In the genomic region with DNA sequence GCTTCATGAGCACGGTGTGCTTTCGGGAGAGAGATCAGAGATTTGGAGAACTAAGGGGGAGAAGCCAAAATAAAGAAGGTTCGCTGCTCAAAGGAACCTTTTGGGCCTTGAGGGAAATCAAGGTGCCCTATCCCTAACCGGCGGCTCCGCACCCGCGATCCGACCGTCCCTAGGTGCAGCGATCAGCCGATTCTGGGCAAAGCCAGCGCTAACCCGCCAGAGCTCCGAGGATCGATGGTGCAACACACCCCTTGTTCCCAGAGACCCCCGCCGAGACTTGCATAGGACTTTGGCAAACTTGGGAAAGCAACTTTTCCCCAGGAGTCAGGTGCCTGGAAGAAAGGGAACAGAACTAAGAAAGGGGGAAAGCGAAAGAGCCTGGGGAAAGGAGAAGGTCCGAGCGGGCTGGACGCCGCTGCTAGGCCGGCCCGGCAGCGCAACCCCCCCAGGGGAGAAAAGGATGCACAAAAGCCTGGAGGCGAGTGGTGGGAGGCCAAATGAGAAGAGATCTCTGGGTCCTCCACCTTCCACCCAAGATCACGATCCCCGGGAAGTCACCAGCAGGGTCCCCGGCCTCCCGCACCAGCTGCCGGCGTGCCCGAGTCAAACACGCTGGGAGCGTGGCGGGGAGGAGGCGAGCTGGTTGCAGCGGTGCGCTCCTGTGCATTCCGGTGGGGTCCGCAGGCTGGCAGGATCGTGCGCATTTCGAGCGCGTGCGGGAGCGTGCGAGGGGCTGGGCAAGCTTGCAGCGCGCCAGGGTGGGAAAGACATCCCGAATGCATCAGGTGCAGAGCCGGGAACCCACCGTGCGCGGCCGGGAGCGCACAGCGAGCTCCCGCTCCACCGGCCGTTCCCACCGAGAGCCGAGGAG, we compare ENCODE assay signal across 8 mouse cellular contexts. TPM values are rescaled to one million over a fixed set of nuclear protein-coding genes. Genes with fewer than 3 reads are reported as not detected.
DNase-seq lines count a peak whose midpoint lies in the region; ATAC-seq and TF ChIP-seq lines count a peak whose summit lies in the region.

No protein-coding gene starts in this region.

- no peak for ATAC-seq in heart, embryonic 16.5 days (replicated peaks; ENCODE audit: extremely low read depth, insufficient read depth, low FRiP score)
- ATAC-seq in stomach, embryonic 16.5 days (ENCODE audit: insufficient read depth, low FRiP score) = peak; percentile 14; the same call in 1 of the 2 replicates

- no peaks in the 10 kb centered on the region for H3K4me1 ChIP-seq in cerebellum, adult 2 months (ENCODE audit: control insufficient read depth, insufficient read depth, low read length)
- peaks cover 28% of the 10 kb centered on the region for H3K4me1 ChIP-seq in heart, embryonic 16.5 days (ENCODE audit: control insufficient read depth, insufficient read depth, low read length)
- peaks cover 15% of the 10 kb centered on the region for H3K4me1 ChIP-seq in stomach, embryonic 16.5 days (ENCODE audit: control insufficient read depth, insufficient read depth, low read length)

- 0 out of 2 replicates have a peak, but pooled peaks cover 3% of the 10 kb centered on the region for H3K9me3 ChIP-seq in heart, embryonic 16.5 days (replicated peaks; ENCODE audit: control insufficient read depth, low read length)
- H3K9me3 ChIP-seq in stomach, embryonic 16.5 days (replicated peaks; ENCODE audit: control insufficient read depth, low read length) = no peaks in the 10 kb centered on the region

- H3K4me3 ChIP-seq in cerebellum, adult 2 months (replicated peaks; ENCODE audit: insufficient read depth, low read depth, low read length) = peak overlapping the region; percentile 59
- peak overlapping the region; percentile 75 for H3K4me3 ChIP-seq in heart, embryonic 16.5 days (ENCODE audit: low read length)
- H3K4me3 ChIP-seq in stomach, embryonic 16.5 days (replicated peaks; ENCODE audit: low read length) = peak overlapping the region; percentile 71

- peak overlapping the region; percentile 83 for H3K4me2 ChIP-seq in heart, embryonic 16.5 days (ENCODE audit: low read depth, low read length)
- peak overlapping the region; percentile 94 for H3K4me2 ChIP-seq in stomach, embryonic 16.5 days (ENCODE audit: low read depth, low read length)

- WGBS in cerebellum, adult 2 months = 3% methylated on average over 65 of the region's 65 CpGs
- WGBS in heart, embryonic 16.5 days = 1% methylated on average over 65 of the region's 65 CpGs
- under 1% methylated on average over 65 of the region's 65 CpGs for WGBS in stomach, embryonic 16.5 days

- H3K9ac ChIP-seq in heart, embryonic 16.5 days (ENCODE audit: low read length) = peak overlapping the region; percentile 85
- peak overlapping the region; percentile 76 for H3K9ac ChIP-seq in stomach, embryonic 16.5 days (ENCODE audit: low read length)

- H3K27me3 ChIP-seq in cerebellum, adult 2 months (ENCODE audit: control insufficient read depth, insufficient read depth, low read length) = no peaks in the 10 kb centered on the region; the same call in 1 of the 2 replicates
- H3K27me3 ChIP-seq in heart, embryonic 16.5 days (ENCODE audit: control insufficient read depth, insufficient read depth, low read length) = peaks cover 42% of the 10 kb centered on the region
- peaks cover 47% of the 10 kb centered on the region for H3K27me3 ChIP-seq in stomach, embryonic 16.5 days (ENCODE audit: control insufficient read depth, insufficient read depth, low read length)

- TF ChIP-seq CTCF in cerebellum, adult 2 months (IDR thresholded peaks at IDR 0.05; ENCODE audit: borderline replicate concordance, insufficient read depth, low read depth, low read length) = no peak

- H3K27ac ChIP-seq in cerebellum, adult 2 months (ENCODE audit: insufficient read depth, low read length) = no peak overlapping the region
- H3K27ac ChIP-seq in heart, embryonic 16.5 days (ENCODE audit: low read length) = no peak overlapping the region; the same call in 1 of the 2 replicates
- no peak overlapping the region for H3K27ac ChIP-seq in stomach, embryonic 16.5 days (ENCODE audit: low read length)

- peak; percentile 18 to 41 for DNase-seq in cerebellum, adult 2 months
- DNase-seq in cerebellum, adult 11 months = no peak
- DNase-seq in ES-CJ7 (ENCODE audit: low read depth, low spot score) = peak; percentile 28
- peak; percentile 62 for DNase-seq in embryo, embryonic 9.5 days (ENCODE audit: extremely low spot score)
- peak; percentile 42 for DNase-seq in kidney, postnatal 14 days
- peak; percentile 69 for DNase-seq in mesoderm, embryonic 11.5 days (ENCODE audit: low read depth, low spot score)

- no peak for TF ChIP-seq POLR2A in cerebellum, adult 2 months (IDR thresholded peaks at IDR 0.05; ENCODE audit: borderline replicate concordance, insufficient read depth, low read length)

- peaks cover 8% of the 10 kb centered on the region; the same call in 1 of the 2 replicates for H3K36me3 ChIP-seq in heart, embryonic 16.5 days (ENCODE audit: control insufficient read depth, insufficient read depth)
- no peaks in the 10 kb centered on the region for H3K36me3 ChIP-seq in stomach, embryonic 16.5 days (ENCODE audit: control insufficient read depth, insufficient read depth, low read length)

RNA-seq across cellular contexts. Expression of gene Zbtb16, which starts 1.2 kb away (rescaled TPM):
- polyA plus RNA-seq in cerebellum, adult 2 months (2012; rRNA removed) = 5.0 and 8.5 TPM in 2 replicates
- 10.4 and 10.5 TPM in 2 replicates for polyA plus RNA-seq in heart, embryonic 16.5 days (2015; fragmentation: Nextera tagmentation; extraction: Ambion mirVana)
- 5.1 and 5.9 TPM in 2 replicates for polyA plus RNA-seq in stomach, embryonic 16.5 days (2015; fragmentation: Nextera tagmentation; extraction: Ambion mirVana)
